Mouse (Mus musculus): ENCODE results near the gene Hcn2.

DNA sequence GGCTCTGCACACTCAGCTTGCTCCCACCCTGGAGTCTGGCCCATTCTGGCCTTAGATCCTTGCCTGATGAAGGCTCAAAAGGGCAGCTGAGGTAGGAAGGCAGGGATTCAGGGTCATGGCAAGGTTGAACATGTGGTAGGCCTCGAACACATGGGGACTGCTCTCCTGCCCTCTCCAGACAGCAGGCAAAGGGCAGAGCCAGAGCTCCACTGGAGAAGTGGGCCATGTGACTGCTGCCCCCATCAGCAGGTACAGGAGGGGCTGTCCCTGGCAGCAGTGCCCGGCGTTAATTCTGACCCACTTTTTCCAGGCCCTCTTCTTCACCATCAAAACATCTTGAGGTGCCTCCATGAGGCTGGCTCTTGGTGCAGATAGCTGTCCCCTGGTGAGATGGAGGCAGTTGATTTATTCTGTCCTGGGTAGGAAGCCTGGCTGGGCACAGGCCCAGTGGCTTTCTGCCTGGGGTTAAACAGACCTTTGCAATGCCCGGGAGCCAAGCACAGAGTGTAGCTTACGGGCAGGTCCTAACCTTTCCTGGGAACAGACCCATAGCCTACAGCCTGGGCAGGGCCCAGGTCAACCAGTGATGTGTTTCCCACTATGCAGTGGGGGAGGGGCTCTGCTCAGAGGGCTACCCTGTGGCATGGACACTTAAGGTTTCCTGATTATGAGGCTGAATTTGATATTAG is 9.9 kb upstream of the Hcn2 start:
- TF ChIP-seq RCOR1 (conservative IDR thresholded peaks at IDR 0.05; ENCODE audit: low read depth, low read length) = no peak
- TF ChIP-seq CTCF (conservative IDR thresholded peaks at IDR 0.05 in 1 of 2, IDR thresholded peaks at IDR 0.05 in 1 of 2; ENCODE audit: low read depth in 2 of 2, low read length in 2 of 2) = no peak

All from CH12.LX (cell line).